Mouse (Mus musculus) gastrocnemius, postnatal 25 days (tissue): Measurements from ENCODE around the gene Lrrc10b. TPM values are rescaled to one million over a fixed set of nuclear protein-coding genes. Genes with fewer than 3 reads are reported as not detected.
A peak's percentile ranks its signal among the peaks of the same experiment; 100 is the strongest.

Experiments used
- DNase-seq: peaks from one replicate; pipeline ENCODE4 v3.0.0; 2022
- long read RNA-seq, 2 experiments: library from polyadenylated mRNA; stranded (forward); transcript quantifications; one replicate each; pipeline ENCODE4 v2.0.0; 2021
- total RNA-seq, 2 experiments: library from RNA; stranded (reverse); gene quantifications; 1 replicate in 1 of 2; 2 replicates in 1 of 2; pipeline ENCODE4 v1.2.3; 2021

The Lrrc10b gene
- total RNA-seq = under 1 TPM; 0.13 to 0.38 TPM
- long read RNA-seq, experiment 1 = 0 reads
- long read RNA-seq, experiment 2 = 0 reads

DNA sequence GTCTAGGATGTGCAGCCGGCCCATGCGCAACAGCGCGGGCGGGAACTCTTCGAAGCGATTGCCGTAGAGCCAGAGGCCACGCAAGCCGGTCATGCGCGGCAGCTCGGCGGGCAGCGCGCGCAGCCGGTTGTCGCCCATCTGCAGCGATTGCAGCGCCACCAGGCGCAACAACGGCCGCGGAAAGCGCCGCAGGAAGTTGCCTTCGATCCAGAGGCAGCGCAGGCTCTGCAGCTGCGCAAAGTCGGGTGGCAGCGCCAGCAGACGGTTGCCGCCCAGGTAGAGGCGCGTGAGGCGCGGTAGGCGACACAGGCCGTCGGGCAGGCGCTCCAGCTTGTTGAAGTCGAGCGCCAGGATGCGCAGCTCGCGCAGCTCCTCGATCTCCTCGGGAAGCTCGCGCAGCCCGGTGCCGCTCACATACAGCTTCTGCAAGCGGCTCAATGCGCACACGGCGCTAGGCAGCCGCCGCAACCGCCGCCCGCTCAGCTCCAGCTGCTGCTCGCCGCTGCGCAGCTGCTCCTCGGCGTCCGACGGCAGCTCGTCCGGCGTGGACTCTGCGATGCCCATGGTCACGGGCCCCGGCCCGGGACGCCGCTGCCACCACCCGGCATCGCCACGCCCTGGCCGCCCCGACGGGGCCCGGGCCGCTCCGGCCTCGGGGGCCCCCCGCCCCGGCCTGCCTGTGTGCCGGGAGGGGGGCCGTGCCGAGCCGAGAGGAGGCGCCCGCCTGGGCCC lies at the start of gene Lrrc10b:
Gene Lrrc10b, minus strand, starts transcription at position 722 of the 732 bp plus-strand sequence.
- peak; percentile 24 for DNase-seq

- DNase-seq = no peak
Measured at GRCm38 (mm10) chr19:10502571-10502970, 45.3 kb upstream of the Lrrc10b start.

DNA sequence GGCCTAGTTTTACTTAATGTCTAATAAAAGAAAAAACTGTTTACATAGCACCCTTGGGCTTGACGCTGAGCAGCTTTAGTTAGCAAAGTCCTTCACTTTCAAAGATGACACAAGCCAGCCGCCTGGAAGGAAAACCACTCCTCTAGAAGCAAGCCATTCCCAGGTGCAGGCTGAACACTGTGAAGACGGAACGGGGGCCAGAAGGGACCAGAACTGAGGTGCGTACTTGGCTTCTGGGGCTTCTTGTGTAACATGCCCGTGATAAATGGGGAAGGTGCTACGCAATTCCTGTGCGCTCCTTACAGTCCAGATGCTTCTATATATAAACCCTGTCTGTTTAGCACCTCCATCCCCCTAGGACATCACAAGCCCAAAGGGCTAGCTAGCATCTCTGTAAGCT lies 43.3 kb upstream of the Lrrc10b start:
- no peak for DNase-seq

GRCm38 (mm10) chr19:10497512-10498160 lies 40.4 kb upstream of the Lrrc10b start:
- DNase-seq = no peak

DNA sequence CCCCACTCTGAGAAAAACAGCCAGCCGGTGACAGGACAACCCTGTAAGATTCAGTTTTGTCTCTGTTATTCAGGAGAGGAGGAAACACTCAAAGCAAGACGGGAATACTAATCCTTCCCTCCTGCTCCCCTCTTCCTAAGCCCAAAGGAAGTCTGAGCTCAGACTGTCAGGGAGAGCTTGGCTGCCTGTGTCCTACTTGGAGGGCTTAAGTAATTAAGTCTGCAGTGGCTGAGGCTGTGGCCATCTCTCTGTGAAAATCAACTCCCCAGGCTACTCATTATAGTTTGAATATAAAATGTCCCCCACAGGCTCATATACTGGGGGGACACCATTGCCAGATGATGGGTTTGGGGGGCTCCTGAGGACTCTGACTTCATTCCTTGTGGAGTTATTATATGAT lies 39.7 kb upstream of the Lrrc10b start:
- DNase-seq = no peak

GRCm38 (mm10) chr19:10495670-10496069 lies 38.4 kb upstream of the Lrrc10b start:
- no peak for DNase-seq

GRCm38 (mm10) chr19:10486264-10486738 lies 29.0 kb upstream of the Lrrc10b start:
- DNase-seq = no peak

GRCm38 (mm10) chr19:10482703-10483102 lies 25.4 kb upstream of the Lrrc10b start, which contains the start of gene Ppp1r32:
TSS of gene Ppp1r32 (minus strand) at chr19:10482928.
- DNase-seq = no peak

GRCm38 (mm10) chr19:10479541-10479940 lies 22.3 kb upstream of the Lrrc10b start:
- DNase-seq = no peak

DNA sequence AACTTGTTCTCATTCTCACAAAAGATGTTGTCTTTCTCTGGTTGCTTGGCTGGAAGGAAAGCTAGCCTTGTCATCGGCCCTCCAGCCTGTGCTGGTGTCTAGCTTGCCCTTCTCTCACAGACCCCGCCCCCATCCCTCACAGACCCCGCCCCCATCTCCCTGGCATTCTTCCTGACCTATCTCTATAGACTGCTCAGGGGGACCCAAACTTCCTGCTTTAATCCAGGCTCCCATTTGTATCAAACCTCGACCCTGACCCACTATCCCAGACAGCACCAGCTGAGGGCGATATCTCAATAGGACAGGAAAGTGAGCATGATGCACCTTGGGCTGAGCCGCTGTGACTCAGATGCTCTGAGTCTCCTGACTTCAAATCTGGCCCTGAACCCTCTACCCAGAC lies 16.5 kb upstream of the Lrrc10b start:
- no peak for DNase-seq

GRCm38 (mm10) chr19:10472958-10473357 lies 15.7 kb upstream of the Lrrc10b start:
- DNase-seq = no peak

- no peak for DNase-seq
Measured at GRCm38 (mm10) chr19:10469171-10469658, 11.9 kb upstream of the Lrrc10b start.

- no peak for DNase-seq
Measured at GRCm38 (mm10) chr19:10464427-10464826, 7.2 kb upstream of the Lrrc10b start.

DNA sequence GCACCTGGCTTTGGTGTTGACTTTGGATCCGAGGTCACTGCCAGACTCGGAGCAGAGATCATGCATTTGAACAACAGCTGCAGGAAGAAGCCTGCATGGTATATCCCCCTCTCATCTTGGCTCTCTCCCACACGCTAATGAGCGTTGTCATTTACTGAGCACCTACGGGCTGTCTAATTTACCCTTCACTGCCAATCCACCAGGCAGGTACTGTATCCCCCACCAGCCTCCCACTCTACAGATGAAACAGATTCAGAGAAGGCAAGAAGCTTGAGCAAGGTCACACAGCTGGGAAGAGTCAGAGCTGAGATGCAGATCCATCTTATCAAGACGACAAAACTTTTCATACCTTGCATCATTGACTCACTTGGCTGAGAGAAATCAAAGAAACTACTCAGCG lies 4.3 kb upstream of the Lrrc10b start:
- no peak for DNase-seq

- DNase-seq = no peak
Measured at GRCm38 (mm10) chr19:10459907-10460306, 2.6 kb upstream of the Lrrc10b start.

- no peak for DNase-seq
Measured at GRCm38 (mm10) chr19:10458096-10458495, 823 bp upstream of the Lrrc10b start.

- DNase-seq = peak; percentile 32
Measured at GRCm38 (mm10) chr19:10457484-10457800, 169 bp upstream of the Lrrc10b start.

DNA sequence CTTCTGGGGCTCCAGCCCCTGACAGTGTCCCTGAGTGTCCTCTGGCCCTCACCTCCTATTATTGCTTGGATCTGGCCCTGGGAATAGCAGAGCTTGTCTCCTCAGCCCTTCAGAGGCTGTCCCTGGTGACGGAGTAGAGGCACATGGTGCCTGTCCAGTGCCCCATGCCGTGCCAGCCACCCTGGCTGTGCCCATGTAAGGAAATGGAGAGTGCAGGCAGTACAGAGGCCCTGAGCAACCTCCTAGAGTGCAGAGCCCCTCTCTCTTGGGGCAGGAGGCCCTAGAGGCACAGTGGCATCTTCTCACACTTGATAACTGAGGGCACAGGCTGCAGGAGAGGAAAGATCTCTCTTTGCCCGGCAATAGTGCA lies 1.9 kb downstream of the Lrrc10b start:
- DNase-seq = no peak

GRCm38 (mm10) chr19:10454718-10455436 lies 2.4 kb downstream of the Lrrc10b start:
- no peak for DNase-seq

GRCm38 (mm10) chr19:10449708-10450107 lies 7.6 kb downstream of the Lrrc10b start:
- no peak for DNase-seq

DNA sequence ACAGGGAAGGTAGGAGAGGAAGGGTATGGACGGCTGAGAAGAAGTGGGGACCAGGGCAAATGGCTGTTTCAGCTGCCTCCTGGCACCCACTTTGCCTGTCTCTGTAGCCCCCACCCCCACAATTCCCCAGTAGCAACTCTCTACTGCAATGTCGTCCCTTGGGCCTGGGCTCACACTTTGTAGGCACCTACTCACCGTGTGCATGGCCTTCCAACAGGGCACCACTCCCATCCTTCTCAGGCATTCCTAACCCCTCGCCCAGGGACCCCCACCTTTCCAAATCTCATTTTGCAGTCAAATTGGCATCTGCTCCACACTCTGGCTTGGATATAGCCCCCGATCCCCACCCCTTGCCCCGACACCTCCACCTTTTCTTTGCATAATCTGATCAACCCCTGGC lies 8.1 kb downstream of the Lrrc10b start:
- no peak for DNase-seq

DNA sequence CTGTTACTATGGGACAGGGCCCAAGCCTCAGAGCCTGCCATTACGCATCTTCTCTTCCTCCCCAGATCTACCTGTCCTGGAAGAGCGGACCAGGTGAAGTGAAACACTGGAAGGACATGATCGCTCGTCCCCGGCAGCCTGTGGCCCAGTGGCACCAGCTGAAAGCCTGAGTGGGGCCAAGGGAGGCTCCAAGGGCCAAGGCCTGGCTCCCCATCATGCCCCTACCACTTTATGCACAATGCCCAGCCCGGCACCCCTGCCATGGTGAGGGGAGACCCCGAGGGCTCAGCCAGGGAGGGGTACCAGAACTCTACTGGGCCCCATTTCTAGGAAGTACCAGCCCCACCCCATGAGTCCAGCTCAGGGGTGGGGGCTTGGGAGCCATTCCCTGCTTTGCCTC lies 9.0 kb downstream of the Lrrc10b start:
- no peak for DNase-seq
